Mouse (Mus musculus): Measurements from ENCODE around the gene Noxred1.
"Not testable (repeated sequence)": the region's sequence is repeated elsewhere in the genome, so short reads cannot be mapped to it uniquely, and the experiment has no call there.

The Noxred1 gene

DNA sequence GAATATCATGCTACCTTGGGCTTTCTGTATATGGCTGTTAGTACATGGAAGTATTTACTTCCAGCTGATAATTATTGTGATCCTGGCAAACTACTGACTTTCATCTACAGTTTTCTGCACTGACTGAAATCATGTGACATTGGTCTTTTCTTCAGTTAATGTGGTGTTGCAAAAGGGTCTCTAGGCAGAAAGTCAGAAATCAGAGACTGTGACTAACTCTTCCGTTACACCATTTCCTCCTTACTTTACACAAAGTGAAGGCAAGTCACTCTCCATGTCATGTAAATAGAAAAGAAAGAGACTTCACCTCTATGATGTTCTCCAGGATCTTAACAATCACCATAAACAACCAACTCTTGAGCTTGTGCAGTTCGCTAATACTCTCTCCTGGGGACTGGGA lies 8.9 kb downstream of the Noxred1 start:
- in situ Hi-C loops (cut with MseI, MboI) = no loop called here

DNA sequence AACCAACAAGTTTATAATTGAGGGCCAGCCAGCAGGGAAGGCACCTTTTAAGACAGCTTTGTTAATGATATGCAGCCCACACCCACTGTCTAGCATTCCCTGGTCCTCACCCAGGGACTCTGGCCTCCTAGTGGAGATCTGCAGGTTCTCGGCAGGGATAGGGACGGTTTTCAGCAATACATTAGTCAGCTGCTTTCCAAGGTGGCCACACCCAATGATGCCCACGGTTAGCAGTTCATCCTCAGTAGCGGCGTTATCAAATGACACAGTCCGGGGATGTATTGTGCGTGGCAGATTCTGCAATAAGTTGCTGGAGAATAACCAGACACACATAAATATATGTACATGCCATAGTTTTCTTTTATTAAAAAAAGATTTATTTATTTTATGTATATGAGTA lies 11.7 kb downstream of the Noxred1 start:
- in situ Hi-C loops (cut with MseI, MboI) = no loop called here

DNA sequence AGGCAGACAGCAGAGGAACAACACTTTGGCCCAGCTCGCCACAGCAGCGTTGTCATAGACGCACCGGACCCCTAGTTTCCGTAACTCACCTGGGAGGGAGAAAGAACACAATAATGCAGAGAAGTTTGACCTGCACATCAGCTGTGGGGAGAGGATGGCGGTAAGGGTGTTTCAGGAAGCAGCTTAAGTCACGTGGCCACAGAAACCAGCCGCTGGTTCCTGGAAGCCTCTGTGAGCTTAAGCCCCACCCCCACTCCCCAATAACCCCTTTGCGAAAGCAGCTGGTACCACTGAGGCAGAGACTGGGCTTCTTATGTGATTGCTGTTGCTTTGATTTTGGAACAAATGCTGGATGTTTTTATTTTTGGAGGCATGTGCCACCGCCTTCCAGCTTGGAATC lies 13.6 kb downstream of the Noxred1 start:
- in situ Hi-C loops (cut with MseI, MboI) = no loop called here

DNA sequence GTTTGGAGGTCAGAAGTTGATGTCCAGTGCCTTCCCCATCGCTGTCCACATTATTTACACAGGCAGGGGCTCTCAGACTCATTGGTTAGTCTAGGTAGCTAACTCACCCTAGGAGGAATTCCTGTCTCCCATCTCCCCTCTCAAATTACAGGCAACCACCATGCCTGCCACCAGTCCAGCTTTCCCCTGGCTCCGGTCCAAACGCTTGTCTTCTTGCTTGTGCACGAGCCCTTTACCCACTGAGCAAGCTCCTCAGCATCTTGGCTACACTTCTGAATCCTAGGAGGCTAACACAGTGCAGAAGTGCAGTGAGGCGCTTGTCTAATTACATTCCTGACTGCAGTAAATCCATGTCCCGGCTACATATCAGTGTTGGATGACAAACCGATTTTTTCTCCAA lies 19.2 kb downstream of the Noxred1 start:
- in situ Hi-C loops (cut with MseI, MboI) = no loop called here

DNA sequence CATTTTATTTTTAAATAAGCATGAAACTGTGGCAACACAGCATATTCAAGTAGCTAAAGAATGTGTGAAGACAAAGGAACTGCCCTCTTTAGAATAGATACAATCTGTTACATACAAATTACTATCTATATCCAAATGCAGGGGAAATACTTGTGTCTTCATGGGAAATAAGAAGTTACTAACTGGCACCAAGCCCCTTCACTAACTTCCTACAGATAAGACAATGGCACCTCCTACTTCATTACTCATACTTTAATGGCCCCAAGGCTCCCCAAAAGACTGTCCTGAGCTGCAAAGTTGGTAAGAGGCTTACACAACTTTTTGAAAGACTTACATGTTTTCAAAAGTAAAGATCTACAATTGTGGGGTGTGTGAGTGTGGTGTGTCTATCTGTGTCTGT lies 20.9 kb downstream of the Noxred1 start:
- in situ Hi-C loops (cut with MseI, MboI) = no loop called here

DNA sequence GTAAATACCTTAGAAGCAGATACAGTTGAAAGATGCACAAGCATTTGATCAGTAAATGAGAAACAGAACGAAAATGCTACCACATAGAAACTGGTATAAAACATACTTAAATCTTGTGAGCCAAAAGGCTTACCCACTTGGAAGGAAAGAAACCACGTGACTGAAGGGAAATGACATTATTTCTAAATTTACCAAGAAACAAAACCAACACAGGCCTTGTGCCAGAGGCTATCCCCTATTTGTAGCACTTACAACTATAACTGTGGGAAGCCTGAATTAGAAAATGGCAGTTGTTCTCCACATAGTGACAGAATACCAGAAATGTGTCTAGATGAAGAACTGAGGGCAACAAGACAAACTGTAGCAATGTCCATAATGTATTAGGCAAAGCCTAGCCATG lies 22.5 kb downstream of the Noxred1 start:
- in situ Hi-C loops (cut with MseI, MboI) = no loop called here

DNA sequence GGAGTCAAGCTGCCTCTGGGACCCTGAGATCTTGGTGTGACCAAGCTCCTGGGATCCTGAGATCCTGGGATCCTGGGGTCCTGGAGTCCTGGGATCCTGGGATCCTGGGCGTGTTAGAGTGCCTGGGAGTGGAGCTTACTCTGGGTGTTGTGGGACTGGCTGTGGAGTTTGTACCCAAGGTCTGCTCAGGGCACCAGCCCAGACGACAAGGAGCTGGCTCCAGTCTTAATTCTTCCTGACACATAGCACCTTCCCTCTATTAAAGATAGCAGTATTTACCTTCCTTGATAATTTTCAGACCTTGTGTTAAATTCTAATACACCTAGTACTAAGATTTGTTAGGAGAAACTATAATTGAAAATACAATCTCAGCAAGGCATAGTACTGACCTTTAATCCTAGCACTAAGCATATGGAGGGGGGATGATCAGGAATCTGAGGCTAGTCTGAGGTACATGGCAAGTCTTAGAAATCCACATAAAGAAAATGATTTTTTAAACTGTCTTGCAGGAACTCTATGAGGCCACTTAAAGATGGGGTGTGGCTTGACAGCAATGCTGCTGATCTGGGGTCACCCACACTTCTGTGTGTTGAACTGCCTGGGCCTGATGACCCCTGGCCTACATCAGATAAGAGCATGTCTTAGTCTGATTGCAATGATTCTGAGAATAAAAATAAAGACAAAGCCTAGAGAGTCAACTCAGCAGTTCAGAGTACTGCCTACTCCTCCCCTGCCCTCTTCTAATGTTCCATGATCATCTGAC lies 25.5 kb downstream of the Noxred1 start:
- in situ Hi-C loops (cut with MseI, MboI) = no loop called here

DNA sequence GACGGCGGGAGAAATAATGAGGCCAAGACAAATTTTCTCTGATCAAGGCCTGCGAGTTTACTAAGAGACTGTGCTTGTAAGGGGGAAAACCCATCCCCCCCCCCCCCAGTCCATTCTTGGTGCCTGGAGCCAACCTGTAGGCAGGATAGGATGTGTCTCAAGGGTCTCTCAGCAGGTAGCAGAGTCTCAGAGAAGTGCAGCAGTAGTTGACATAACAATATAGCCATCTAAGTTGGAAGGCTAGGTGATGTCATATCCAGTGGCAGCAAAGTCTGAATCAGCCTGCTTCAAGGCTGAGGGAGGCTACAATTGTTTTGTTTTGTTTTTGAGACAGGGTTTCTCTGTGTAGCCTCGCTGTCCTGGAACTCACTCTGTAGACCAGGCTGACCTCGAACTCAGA lies 32.7 kb downstream of the Noxred1 start:
- in situ Hi-C loops (cut with MseI, MboI) = not testable (repeated sequence)

DNA sequence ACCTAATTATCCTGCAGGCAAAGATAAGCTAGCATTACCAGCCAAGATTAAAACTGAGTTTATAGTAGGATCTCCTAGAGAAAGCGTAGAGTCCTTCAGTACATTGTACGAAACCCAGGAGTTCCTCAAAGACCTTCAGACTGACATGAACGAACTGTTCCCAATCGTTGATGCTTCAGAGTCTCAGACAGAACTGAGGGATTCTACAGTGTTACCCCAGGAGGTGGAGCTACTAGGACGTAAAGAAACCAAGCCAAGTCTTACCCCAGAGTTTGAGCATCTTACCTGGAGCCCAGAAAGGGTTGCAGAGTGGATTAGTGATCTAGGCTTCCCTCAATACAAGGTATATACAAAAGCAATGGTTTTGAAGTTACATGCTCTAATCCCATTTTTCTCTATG lies 36.8 kb downstream of the Noxred1 start:
- in situ Hi-C loops (cut with MseI, MboI) = no loop called here

DNA sequence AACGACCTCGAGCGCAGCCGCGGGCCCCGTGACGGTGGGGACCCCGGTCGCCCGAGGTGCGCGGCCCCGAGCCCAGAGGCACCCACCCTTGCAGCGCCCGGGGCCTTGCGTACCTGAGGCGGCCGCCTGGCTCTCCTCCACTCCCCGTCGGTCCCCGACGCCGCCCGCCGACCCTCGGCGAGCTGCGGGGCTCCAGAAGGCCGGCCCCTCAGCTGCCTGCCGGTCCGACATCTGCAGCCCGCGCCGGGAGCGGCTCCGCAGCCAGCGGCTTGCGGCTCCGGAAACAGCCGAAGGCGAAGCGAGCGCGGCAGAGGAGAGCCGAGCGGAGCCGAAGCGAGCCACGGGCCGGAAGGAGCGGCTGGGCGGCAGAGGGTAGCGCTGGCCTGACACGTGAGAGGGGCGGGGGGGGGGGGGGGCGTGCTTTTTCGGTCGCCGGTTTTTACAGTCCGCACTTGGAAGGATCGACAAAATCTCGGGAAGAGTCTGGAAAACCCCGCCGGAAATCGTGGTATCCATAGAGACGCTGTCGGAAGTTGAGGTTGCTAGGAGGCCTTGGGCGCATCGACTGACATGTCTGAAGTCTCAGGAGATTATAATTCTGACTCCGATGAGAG lies 38.5 kb downstream of the Noxred1 start, which contains the start of gene Tmed8:
TSS of gene Tmed8 (minus strand) at position 482 of the 614 bp plus-strand sequence.
- in situ Hi-C loops (cut with MseI, MboI) = no loop called here

DNA sequence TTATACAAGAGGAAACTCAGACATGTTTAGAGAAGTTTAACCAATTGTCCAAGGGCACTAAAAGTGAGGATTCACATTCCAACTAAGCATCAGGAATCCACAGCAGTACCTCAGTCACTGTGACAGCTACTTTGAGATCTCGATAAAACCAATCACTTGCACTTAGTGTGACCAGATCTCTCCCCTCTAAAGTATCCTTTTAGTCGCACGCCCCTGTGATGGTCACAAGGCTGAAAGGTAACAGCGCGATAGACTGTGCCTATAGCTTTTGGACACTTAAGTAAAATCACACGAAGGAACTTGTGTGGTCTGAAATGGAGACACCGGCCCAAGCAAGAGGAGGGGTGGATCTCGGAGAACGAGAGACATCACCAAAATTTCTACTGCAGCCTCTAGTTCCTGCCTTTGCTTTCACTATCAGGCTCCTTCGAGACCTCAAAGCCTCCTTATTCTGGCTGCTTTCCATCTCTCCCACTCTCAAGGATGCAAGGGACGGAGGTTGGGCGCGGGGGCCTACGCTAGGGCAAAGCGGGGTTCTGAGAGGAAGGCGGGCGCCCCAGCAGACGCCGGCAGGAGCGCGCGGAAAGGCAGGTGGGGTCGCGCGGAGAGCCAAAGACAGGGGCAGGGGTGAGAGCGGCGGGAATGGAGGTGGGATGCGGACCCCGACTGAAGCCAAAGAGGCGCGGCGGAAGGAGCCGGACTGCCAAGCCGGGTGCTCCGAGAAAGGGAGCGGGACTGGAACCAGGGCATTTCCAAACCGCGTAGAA lies 39.1 kb downstream of the Noxred1 start, which contains the start of gene Samd15:
TSS of gene Samd15 (plus strand) at position 518 of the 767 bp plus-strand sequence.
- in situ Hi-C loops (cut with MseI, MboI) = no loop called here

DNA sequence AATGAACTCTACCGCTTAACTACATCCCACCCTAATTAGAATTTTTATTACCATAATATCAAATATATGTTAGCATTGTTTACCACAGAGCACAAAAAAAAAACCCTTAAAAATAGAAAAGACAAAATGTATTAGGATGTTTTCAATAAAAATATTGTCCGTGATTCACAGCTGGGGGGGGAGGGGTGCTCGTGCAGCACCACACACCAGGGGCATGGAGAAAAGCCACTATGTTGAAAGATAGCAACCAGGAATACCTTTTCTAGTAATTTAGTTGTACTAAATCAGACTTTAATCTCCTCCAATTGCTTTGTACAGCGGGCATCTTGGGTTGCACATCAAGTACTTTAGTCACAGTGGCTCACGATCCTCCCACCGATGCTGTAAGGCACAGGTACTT lies 39.7 kb downstream of the Noxred1 start:
- in situ Hi-C loops (cut with MseI, MboI) = no loop called here

DNA sequence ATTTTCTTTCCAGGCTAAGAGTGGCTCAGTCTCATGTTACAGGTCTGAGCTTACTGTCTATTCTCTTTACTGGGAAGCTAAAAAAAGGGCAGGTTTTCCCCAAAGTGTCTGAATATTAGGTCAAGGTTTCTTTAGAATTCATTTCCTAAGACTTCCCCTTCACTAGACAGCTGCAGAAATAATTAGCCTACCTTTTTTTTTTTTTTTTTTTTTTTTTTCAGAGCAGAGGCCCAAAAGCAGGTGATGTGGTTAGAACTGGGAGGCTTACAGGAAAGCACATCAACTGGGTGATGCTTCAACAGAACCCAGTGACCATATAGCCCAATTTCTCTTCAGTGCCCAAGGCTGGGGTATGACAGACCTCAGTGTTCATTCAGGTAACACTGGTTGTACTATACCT lies 42.2 kb downstream of the Noxred1 start:
- in situ Hi-C loops (cut with MseI, MboI) = no loop called here

DNA sequence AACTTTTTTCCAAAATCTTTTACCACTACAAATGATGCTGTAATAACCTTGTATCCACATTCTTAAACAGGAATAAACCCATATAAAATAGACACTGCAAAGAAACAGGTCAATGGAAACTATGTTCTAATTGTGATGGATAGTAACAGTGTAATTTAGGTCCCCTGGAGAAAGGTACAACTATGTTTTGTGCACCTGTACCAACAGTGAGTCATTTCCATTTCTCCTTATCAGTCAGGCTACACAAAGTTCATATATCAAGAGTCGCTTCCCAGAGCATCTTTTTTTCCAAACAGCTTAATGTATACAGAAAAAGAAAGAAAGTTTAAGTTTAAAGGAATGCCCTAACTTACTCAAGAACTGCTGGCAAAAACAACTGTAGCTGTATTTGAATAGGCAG lies 43.5 kb downstream of the Noxred1 start:
- in situ Hi-C loops (cut with MseI, MboI) = no loop called here

DNA sequence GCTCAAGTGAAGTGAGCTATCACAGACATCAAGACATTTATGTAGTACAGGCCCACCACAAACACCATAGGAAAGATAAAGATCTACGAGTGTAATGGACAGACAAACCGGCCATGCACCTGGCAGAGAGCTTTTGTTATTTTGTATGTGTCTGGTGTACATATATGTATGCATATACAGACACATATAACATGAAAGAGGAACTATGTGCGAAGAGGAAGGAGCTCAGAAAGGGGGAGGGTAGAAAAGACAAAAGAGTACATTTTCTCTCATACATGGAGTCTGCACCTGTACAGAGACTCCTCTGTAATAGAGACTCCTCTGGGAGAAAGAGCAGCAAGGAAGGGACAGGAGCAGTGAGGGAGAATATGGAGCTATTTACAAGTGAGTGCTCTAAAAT lies 45.5 kb downstream of the Noxred1 start:
- in situ Hi-C loops (cut with MseI, MboI) = no loop called here

DNA sequence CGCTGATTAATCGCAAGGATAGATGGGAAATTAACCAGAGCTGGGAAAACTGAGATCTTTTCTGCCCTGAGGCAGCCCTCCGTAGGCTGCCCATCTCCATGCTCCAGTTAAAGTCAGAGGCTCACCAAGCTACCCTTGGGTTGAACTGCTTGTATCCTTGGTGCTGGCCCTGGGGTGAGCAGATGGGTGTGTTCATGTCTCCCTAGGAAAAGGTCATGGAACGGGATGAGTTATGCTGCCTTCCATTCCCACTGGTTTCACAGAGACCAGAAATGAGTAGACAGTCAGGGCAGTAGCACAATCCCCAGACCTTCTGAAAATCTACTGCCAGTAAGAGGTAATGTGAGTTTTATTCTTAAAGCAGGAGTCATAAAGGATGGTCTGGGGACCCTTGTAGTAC lies 60.9 kb downstream of the Noxred1 start:
- in situ Hi-C loops (cut with MseI, MboI) = no loop called here

DNA sequence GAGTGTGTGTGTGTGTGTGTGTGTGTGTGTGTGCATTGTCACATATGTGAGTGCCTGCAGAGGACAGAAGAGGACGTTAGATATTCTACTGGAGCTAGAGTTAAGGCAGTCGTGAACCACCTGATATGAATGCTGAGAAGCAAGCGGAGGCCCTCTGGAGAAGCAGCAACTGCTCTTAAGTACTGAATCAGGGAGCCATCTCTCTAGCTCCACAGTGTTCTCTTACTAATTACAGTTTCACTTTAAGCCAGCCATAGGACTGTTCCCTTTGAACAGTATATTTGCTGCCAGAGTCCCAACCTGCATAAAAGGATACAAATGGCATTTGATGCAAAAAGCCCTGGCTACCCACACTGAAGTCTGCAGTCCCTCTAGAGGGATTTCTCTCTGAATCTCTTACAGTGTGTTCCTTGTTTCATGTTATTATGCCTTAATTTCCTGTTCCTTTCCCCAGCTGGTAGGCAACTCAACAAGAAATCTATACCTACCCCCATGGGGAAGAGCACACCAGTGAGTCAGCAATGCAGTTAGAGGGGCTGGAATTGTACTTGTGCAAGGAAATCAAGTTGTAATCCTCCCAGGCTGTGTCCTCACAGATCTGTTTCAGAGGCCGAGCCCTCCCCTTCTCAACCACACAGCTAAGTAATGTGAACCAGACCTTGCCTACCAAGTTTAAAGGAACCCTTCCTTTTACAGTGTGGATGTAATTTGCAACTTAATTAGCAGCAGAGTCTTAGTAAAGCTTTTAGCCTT lies 63.2 kb downstream of the Noxred1 start:
- in situ Hi-C loops (cut with MseI, MboI) = no loop called here

Data from mouse trophoblast stem cell (cell line).